ENCODE assay signal across 8 mouse cellular contexts in genomic region chr12:35534114-35534753, GRCm38 (mm10). TPM values are rescaled to one million over a fixed set of nuclear protein-coding genes. Genes with fewer than 3 reads are reported as not detected.
DNase-seq lines count a peak whose midpoint lies in the region; ATAC-seq lines count a peak whose summit lies in the region.

No protein-coding gene starts in this region.

- peak overlapping the region; percentile 100 for H3K4me2 ChIP-seq in heart, embryonic 16.5 days (ENCODE audit: low read depth, low read length)
- peak overlapping the region; percentile 94 for H3K4me2 ChIP-seq in liver, embryonic 15.5 days

- no peaks in the 10 kb centered on the region for H3K27me3 ChIP-seq in heart, embryonic 16.5 days (ENCODE audit: control insufficient read depth, insufficient read depth, low read length)
- peaks cover 7% of the 10 kb centered on the region for H3K27me3 ChIP-seq in liver, embryonic 15.5 days

- peak; percentile 43 for DNase-seq in ovary, postnatal 36 days (ENCODE audit: low spot score)
- DNase-seq in ovary, postnatal 10 days (ENCODE audit: low spot score) = no peak
- peak; percentile 14 for DNase-seq in embryo, embryonic 11 days
- peak; percentile 62 to 80 for DNase-seq in kidney, postnatal 25 days
- DNase-seq in natural killer cell, adult 2 months (ENCODE audit: low spot score in 2 of 2) = peak; percentile 20 to 29
- DNase-seq in thymus, postnatal 14 days = peak; percentile 62

- peak overlapping the region; percentile 27 for H3K27ac ChIP-seq in heart, embryonic 16.5 days (ENCODE audit: low read length)
- H3K27ac ChIP-seq in liver, embryonic 15.5 days (replicated peaks) = peak overlapping the region; percentile 59

- peak overlapping the region; percentile 85 for H3K9ac ChIP-seq in heart, embryonic 16.5 days (ENCODE audit: low read length)
- H3K9ac ChIP-seq in liver, embryonic 15.5 days = peak overlapping the region; percentile 66

- H3K4me1 ChIP-seq in heart, embryonic 16.5 days (ENCODE audit: control insufficient read depth, insufficient read depth, low read length) = no peaks in the 10 kb centered on the region; the same call in 1 of the 2 replicates
- peaks cover 19% of the 10 kb centered on the region for H3K4me1 ChIP-seq in liver, embryonic 15.5 days (replicated peaks)

- H3K4me3 ChIP-seq in heart, embryonic 16.5 days (ENCODE audit: low read length) = peak overlapping the region; percentile 88
- peak overlapping the region; percentile 74 for H3K4me3 ChIP-seq in liver, embryonic 15.5 days (replicated peaks)

- no peaks in the 10 kb centered on the region for H3K9me3 ChIP-seq in heart, embryonic 16.5 days (replicated peaks; ENCODE audit: control insufficient read depth, low read length)
- no peaks in the 10 kb centered on the region for H3K9me3 ChIP-seq in liver, embryonic 15.5 days (replicated peaks)

- peak; percentile 51; the same call in 1 of the 2 replicates for ATAC-seq in heart, embryonic 16.5 days (replicated peaks; ENCODE audit: extremely low read depth, insufficient read depth, low FRiP score)
- peak; percentile 17; the same call in 1 of the 2 replicates for ATAC-seq in liver, embryonic 15.5 days (ENCODE audit: insufficient read depth)

- no peaks in the 10 kb centered on the region for H3K36me3 ChIP-seq in heart, embryonic 16.5 days (ENCODE audit: control insufficient read depth, insufficient read depth)
- H3K36me3 ChIP-seq in liver, embryonic 15.5 days (replicated peaks) = no peaks in the 10 kb centered on the region

- WGBS in heart, embryonic 16.5 days = 1% methylated on average over 49 of the region's 49 CpGs
- WGBS in liver, embryonic 15.5 days (ENCODE audit: insufficient replicate concordance) = under 1% methylated on average over 49 of the region's 49 CpGs

RNA-seq across cellular contexts. Expression of gene Ahr, which starts 0.6 kb away (rescaled TPM):
- polyA plus RNA-seq in heart, embryonic 16.5 days (2015; fragmentation: Nextera tagmentation; extraction: Ambion mirVana) = 4.1 and 4.2 TPM in 2 replicates
- polyA plus RNA-seq in liver, embryonic 15.5 days (2015; fragmentation: Nextera tagmentation; extraction: Ambion mirVana) = 2.9 and 4.2 TPM in 2 replicates
